Mouse (Mus musculus) adrenal gland, postnatal 4 days (tissue): ENCODE results near the gene Slc35b2. TPM values are rescaled to one million over a fixed set of nuclear protein-coding genes. Genes with fewer than 3 reads are reported as not detected.

Experiments
- DNase-seq, 2 experiments: peaks; one replicate each; pipeline ENCODE4 v3.0.0; 2021 to 2022; ENCODE audit warnings: low spot score in 2 of 2, mixed read lengths in 2 of 2
- long read RNA-seq, 2 experiments: library from polyadenylated mRNA; stranded (forward); transcript quantifications; one replicate each; pipeline ENCODE4 v2.0.0; 2021
- total RNA-seq, 2 experiments: library from RNA; stranded (reverse); gene quantifications; 2 replicates each; pipeline ENCODE4 v1.2.3; 2021

The Slc35b2 gene
- 10 to 100 TPM; 69.2 to 71.8 TPM for total RNA-seq
- long read RNA-seq, experiment 1, transcript Slc35b2-201 (3 exons, 2,326 nt), result minor isoform, 8 of 141 reads
- long read RNA-seq, experiment 1, transcript Slc35b2-205 (4 exons, 1,906 nt), result major isoform, 114 of 141 reads
- long read RNA-seq, experiment 1, partial matches to known transcripts, result 6 of 141 reads
- long read RNA-seq, experiment 1, other reads (novel, unspliced or antisense), result 10 of 141 reads
- long read RNA-seq, experiment 2, transcript Slc35b2-205 (4 exons, 1,906 nt), result major isoform, 225 of 261 reads
- long read RNA-seq, experiment 2, transcript Slc35b2-201 (3 exons, 2,326 nt), result minor isoform, 10 of 261 reads
- long read RNA-seq, experiment 2, partial matches to known transcripts, result 2 of 261 reads
- long read RNA-seq, experiment 2, other reads (novel, unspliced or antisense), result 21 of 261 reads

DNA sequence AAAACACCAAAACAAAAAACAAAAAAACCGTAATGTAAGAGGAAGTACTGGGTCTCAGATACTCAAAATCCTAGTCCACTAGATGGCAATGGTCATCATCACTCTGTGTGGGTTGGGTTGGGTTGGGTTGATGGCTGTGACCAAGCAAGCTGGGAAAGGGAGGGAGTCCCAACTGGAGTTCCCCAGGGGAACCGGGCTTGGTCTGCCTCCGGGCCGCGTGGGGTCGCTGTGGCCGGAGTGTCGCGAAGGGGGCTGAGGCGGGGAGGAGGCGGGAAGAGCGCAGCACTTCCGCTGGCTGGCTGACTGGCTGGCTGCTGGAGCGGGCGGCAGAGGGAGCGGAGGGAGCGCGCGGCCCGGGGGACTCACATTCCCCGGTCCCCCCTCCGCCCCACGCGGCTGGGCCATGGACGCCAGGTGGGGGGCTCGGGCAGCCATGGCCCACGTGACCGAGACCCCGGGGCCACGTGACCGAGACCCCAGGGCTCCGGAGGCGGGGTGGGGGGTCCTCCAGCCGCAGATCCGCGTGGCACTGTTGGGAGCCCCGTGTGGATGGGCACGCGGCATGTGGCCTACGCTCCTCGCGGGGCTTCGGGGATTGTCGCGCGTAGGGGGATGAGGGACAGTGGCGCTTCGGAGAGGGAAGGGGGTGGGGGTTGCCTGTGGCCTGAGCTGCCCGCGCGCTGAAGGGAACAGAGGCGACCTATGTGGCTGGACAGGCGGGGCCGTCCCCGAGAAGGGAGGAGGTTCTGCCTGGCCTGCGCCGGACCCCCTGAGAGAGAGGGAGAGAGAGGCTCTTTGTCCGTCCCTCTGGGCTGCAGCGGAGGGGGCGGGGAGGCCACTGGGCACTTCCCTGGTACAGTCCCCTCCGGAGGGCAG lies at the start of gene Slc35b2:
Slc35b2 (plus strand) TSS at position 220 of the 876 bp plus-strand sequence.
- DNase-seq, result peak; percentile 91

DNA sequence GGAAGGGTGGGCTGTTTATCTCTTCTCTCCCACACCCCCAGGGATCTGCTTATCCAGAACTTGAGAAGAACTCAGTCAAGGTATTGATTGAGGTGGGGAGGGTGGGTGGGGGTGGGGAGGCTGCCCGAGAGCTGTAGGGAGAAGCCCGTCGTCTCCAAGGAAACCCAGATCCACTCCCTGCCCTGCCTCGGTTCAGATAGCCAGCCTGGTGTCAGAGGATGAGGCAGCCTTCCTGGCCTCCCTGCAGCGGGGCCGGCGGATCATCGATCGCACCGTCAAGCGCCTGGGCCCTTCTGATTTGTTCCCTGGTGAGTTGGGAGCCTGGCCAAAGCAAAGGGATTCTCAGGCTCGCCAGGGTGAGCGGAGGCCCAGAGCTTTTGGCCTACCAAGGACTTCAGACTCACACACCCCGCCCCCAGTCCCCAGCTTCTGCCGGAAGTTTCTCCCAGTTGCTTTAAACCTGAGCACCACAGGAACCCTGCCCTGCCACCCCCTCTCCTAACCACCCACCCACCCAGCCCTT lies 48.4 kb upstream of the Slc35b2 start:
- no peak for DNase-seq

DNA sequence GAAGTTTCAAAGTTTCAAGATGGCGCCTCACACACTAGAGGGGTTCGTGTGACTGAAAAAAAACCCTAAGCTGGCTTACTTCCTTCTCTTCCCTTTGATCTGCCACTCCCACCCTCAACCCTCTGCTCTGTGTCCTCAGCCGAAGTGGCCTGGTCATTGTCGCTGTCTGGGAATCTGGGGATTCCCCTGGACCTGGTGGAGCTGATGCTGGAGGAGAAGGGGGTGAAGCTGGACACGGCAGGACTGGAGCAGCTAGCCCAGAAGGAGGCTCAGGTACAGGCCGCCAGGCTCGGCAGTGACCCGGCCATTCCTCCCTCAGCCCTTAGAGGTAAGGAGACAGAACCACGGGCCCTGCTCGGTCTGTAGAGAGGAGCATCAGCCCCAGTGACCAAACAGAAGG lies 47.9 kb upstream of the Slc35b2 start:
- no peak for DNase-seq

DNA sequence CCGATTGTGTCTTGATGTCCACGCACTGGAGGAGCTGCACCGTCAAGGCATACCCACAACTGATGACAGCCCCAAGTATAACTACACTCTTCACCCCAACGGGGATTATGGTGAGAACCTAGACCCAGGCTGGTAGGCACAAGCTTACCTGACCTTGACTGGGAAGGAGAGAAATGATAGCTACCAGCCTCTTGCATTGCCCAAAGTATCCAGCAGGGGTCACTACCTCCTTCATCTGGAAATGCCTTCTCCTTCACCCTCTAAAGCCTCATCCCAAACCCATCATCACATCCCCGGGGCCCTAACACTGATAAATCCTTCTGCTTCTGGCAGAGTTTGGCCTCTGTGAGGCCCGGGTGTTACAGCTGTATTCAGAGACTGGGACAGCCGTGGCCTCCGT lies 47.2 kb upstream of the Slc35b2 start:
- peak in 1 of 2 experiments; percentile 66 for DNase-seq

DNA sequence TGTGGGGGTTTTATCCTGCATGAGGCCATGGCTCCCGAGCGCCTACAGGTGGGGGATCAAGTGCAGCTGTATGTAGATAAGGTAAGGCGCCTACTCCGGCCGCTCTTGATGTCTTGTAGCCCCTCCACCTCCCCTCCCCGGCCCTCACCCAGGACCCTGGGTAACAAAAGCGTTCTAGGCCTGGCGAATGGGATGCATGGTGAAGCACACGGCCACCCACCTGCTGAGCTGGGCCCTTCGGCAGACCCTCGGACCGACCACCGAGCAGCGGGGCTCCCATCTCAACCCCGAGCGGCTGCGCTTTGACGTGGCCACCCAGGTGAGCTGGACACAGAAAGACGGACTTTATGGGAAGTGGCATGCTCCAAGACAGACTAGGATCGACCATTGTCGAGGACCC lies 46.5 kb upstream of the Slc35b2 start:
- no peak for DNase-seq

DNA sequence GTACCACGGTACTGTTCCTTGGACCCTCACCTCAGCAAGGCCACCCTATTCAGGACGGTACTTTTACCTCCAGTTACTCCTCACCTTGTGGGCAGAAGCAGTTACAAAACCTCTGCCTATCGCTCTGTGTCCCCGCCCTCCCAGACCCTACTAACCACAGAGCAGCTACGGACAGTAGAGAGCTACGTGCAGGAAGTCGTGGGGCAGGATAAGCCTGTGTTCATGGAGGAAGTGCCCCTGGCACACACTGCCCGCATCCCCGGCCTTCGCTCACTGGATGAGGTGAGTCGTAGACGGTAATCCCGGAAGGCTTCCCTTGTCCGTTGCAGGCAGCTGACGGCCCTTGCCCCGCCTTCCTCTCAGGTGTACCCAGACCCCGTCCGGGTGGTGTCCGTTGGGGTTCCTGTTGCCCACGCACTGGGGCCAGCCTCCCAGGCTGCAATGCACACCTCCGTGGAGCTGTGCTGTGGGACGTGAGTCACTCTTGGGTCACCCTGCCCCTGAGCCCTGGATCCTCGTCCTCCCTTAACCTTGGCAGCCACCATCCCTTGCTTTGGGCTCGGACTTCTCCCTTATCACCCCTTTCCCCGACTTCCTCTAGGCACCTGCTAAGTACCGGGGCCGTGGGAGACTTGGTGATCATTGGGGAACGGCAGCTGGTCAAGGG lies 46.0 kb upstream of the Slc35b2 start:
- no peak for DNase-seq

DNA sequence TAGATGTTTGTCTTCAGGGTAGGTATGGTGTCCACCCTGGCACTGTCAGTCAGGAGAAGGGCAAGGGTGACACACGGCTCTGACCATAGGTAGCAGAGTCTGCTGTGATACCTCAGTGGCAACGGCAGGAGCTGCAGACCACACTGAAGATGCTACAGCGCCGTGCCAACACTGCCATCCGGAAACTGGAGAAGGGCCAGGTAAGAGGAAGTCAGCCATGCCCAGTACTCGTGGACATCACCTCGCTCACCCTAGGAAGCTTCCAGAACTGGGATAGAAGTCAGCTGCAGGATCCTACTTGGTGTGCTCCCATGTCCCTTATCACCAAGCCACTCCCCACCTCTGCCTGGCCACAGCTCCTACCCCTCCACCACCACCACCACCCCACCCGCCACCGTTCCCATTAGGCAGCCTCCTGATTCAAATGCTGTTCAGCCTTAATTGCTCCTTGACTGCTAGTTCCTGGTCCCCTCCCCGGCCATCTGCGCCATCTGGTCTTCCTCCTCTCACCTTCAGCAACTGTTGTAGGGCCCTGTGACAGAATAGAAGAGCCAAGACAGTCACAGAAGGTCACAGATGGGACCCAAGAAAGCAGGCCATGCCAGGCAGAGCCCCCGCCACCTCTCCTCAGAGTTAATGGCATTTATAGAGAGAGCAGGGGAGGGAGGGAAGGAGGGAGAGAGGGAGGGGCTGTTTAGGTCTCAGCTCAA lies 44.8 kb upstream of the Slc35b2 start:
- DNase-seq, result no peak

DNA sequence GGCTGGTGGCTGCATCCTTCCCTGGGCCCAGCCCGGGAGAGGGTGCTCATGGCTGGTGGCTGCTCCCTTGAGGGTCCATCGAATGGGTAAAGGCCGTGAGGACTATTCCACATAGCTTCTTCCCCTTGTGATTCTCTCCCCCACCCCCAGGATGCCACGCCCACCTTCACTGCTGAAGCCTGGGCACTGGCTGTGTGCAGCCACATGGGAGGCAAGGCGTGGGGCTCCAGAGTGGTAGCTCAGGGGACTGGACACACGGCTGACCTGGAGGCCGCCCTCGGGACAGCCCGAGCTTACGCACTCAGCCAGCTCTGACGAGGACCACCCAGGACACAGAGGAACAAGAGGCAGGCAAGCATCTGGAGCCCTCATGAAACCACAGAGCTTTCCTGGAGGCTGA lies 43.5 kb upstream of the Slc35b2 start:
- no peak for DNase-seq

DNA sequence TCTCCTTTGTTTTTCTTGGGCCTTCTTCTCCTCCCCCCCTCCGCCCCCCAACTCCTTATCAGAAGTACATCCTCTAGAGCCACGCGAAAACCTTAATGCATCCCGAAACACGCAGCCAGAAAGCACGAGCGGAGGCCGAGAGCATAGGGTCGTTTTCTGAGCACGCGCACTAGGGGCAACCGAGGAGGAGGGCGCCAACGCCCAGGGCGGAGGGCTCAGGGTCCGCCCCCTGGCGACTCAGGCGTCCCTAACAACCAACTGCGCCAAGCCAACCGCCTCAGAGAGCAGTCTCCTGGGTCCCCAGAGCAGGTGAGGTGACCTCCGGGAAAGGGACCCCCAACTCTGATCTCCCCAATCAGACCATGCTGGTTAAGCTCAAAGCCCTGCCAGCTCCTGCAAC lies 40.4 kb upstream of the Slc35b2 start, which contains the start of gene Tcte1:
Tcte1 (plus strand) TSS at position 172 of the 400 bp plus-strand sequence.
- DNase-seq, result no peak

DNA sequence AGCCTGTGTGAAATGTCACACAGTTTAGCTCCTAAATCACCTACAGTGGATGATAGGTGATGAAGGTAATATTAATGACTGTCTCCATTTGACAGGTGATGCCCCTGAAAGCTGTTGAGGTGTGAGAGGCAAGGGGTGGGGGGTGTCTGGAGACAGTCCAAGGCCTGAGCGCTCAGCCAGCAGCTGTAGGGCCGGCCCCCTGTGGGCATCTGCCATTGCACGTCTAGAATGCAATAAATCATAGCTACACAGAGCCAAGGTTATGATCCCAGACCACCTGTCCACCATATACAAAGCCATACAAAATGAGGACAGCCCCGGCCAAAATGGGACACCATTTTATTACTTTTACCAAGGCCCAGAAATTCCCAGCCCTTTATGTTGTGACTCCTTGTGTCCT lies 38.7 kb upstream of the Slc35b2 start:
- no peak for DNase-seq

DNA sequence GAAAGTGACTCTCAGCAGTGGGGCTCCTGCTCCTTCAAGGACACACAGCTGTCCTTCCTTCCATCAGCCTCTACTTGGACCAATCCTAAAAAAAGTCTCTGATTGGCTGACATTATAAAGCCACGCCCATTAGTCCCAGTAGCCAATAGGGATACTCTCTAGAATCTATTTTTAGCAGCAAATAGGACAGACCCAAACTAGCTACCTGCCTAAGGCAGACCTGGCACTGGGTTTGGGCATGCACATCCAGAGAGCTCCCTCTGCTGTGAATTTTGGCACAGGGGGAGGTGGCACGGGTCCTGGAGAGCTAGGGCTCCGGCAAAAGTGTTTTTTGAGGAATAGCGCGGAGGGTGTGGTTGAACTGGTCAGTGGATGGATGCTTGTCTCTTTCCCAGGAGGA lies 37.1 kb upstream of the Slc35b2 start:
- no peak for DNase-seq

DNA sequence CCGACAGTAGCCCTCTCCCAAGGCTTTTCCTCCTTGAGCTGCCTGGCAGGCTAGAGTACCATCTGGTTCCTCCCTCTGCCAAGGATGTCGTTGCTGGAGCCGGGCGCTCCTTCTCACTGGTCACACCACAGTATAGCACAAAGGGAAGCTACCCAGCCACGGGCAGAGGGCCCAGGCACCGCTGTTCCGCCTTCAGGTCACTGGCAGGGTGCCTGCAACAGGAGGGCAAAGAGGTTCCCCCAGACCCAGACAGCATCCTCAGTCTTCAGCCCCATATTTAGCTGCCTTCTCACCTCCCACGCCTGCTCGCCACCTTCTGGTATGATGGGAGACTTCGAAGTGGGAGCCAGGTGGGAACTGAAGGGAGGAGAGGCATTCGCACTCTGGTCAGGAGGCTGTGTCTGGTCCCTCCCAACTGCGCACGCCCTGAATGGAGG lies 33.3 kb upstream of the Slc35b2 start:
- no peak for DNase-seq

DNA sequence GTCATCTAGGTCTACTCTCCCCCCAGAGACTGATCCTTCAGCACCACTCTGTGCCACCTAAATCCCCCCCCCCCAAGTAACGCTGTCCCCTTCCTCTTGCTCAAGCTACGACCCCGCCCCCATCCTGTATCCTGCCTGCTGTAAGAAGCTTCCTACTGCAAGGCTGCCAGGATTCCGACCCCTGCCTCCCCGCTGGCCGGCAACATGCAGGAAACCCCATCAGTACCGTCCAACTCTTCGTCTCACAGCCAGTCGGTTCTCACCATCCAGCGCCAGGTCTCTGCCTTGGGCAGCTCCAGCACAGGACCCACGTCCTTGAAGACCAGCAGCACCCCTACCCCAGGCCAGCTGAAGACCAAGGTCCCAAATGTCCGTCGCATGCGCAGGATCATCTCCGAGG lies 30.8 kb upstream of the Slc35b2 start:
- DNase-seq, result no peak

DNA sequence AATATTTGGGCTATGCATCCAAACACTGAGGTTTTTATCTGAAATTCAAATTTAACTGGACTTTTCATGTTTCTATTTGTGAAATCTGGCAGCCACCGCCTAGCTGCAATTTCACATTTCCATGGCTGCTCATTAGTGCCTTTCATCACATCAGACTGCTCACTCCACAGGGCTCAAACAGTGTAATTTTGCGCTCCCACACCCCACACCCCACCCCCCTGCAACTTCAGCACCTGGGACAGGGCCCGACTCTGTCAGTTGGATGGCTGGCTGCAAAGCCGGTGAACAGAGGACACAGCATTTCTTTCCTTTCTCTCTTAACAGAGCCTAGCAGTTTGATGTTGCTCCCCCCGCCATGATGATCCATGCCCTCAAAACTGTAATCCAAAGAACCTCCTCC lies 27.4 kb upstream of the Slc35b2 start:
- no peak for DNase-seq

DNA sequence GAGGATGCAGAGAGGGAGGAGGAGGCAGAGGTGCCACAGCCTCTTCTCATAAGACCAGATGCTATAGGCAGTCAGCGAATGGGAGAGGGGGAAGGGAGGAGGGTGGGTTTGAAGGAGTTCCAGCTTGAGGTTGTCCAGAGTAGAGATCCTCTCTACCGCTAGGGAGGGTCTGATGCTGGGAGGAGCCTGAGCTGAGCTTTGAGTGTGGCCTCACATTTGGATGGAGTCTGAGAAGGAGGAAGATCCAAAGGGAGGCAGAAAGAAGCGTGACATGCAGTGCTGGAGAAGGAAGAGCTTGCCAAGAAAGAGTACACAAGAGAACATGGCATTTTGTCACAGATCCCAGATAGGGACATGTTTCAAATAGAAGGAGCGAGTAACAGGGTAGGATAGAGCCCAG lies 25.3 kb upstream of the Slc35b2 start:
- no peak for DNase-seq

DNA sequence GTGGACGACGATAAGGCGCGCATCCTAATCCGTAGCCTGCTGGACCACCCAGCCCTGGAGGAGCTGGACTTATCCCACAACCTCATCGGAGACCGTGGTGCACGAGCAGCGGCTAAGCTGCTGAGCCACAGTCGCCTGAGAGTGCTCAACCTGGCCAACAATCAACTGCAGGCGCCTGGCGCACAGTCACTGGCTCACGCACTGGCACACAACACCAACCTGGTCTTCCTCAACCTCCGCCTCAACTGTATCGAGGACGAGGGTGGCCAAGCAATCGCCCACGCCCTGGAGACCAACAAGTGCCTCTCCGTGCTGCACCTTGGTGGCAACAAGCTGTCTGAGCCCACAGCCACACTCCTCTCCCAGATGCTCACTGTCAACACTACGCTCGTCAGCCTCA lies 24.0 kb upstream of the Slc35b2 start:
- no peak for DNase-seq

DNA sequence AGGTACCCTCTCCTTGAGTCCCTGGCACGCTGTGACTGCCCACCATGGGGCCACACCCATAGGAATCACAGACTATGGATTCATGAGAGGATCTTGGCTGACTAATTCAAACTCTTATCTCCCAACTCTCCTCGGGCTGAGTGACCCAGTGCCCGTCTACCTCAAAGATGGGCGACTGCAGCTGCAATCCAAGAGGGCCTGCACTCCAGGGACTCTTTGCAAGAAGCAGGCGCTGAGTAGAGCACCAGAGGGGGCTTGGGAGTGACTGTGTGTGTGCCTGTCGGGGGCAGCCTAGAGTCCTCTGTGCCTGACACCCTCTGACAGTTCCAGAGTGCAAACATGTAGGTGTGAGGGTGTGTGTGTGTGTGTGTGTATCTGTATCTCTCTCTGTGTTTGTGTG lies 21.5 kb upstream of the Slc35b2 start:
- DNase-seq, result no peak

DNA sequence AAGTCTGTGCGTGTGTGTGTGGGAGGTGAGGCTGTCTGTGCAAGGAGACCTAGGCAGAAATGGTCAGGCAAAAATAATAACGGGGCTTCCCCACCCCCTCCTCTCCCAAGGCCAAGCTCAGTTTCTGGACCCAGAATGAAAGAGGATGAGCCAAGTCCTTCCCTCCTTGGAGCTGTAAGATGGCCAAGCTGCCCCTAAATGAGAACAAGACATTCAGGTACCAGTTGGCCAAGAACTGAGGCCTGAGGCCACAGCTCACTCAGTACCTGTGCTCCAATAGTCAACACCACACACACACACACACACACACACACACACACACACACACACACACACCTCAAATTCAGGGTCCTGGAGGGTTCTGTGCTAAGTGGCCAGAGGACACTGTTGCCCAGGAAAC lies 21.0 kb upstream of the Slc35b2 start:
- DNase-seq, result no peak

DNA sequence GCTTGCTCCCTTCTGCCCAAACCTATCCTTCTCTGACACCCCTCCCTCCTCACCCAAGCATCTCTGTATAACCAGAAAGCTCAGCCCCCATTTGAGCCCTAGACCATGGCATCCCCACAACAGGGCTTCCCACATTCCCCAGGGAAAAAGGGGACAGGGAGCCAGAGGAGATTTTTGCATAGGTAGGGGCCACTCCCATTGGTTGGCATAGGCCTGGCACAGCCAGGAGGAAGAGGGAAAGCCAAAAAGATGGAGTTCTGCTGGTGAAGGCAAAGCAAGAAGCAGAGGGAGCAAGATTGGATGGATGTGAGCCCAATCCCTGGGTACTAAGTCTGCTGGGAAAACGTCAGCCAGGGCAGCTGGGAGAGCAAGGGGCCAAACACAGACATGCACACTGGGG lies 20.6 kb upstream of the Slc35b2 start:
- no peak for DNase-seq

DNA sequence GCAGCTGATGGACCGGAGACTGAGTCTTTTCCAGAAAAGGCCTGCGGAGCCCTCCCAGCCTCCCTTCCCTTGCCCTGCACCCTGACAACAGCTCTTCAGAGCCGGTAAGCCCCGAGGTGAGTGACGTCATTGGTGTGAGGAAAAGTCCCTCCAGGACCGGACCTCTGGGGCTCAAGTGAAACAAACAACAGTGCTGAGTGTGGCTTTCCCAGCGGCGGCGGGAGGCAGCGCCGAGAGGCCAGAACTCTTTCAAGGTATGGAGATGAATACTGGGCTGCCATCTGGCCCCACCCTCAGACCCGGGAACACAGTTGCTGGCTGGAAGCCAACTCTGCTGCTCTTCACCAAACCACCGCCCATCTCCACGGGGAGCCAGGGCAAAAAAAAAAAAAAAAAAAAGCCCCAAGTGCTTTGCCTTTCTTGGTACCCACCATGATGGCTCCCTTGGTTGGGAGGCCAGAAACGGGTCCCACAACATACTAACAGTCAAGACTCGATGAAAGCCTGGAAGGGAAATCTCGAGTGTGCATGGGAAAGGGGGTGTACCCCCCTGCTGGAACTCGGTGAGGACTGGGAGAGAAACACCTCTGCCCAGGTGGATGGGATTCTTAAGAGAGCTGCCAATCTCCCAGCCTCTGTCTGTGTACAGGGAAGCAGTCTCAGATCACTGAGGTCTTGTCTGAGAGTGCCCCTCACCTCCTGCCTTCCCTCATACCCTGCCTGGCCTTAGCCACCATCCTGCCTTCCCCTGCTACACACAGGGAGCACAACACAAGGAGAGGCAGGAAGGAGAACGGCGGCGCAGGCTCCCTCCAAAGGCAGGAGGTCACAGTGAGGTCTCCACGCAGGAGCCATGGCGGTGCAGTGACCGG lies 19.4 kb upstream of the Slc35b2 start:
- DNase-seq, result no peak
